Comparison of ENCODE assay signal across 16 mouse cellular contexts in genomic region chr10:23895376-23895775, GRCm38 (mm10). TPM values are rescaled to one million over a fixed set of nuclear protein-coding genes. Genes with fewer than 3 reads are reported as not detected.
A peak's percentile ranks its signal among the peaks of the same experiment; 100 is the strongest.
DNase-seq lines count a peak whose midpoint lies in the region; ATAC-seq and TF ChIP-seq lines count a peak whose summit lies in the region.
"Had no signal": no experiment of that assay in that cellular context is flagged by ENCODE, and none has a peak within 500 bp of the region (broad histone marks: within the 10 kb centered on the region; RNA-seq: fewer than 3 reads in every experiment).

No protein-coding gene starts in this region.

- H3K27ac ChIP-seq in heart, embryonic 13.5 days (replicated peaks) = no peak overlapping the region
- H3K27ac ChIP-seq in kidney, embryonic 15.5 days = no peak overlapping the region
- H3K27ac ChIP-seq in intestine, postnatal 0 days (ENCODE audit: low read depth, low read length) = no peak overlapping the region
- H3K27ac ChIP-seq in limb, embryonic 12.5 days = no peak overlapping the region
- H3K27ac ChIP-seq: hindbrain, embryonic 14.5 days; limb, embryonic 13.5 days; neural tube, embryonic 15.5 days had no signal

- 67% methylated on average over 7 of the region's 7 CpGs for WGBS in heart, embryonic 13.5 days
- 76% methylated on average over 7 of the region's 7 CpGs for WGBS in kidney, embryonic 15.5 days
- 70% methylated on average over 7 of the region's 7 CpGs for WGBS in intestine, postnatal 0 days
- WGBS in limb, embryonic 12.5 days = 75% methylated on average over 7 of the region's 7 CpGs

- no peak for TF ChIP-seq CTCF in intestine, postnatal 0 days (IDR thresholded peaks at IDR 0.05; ENCODE audit: low read depth)

- intact Hi-C loops in heart, postnatal 36 days (cut with DNase I) = no loop called here

- H3K4me1 ChIP-seq in heart, embryonic 13.5 days = peaks cover 10% of the 10 kb centered on the region
- peaks cover 12% of the 10 kb centered on the region; the same call in 1 of the 2 replicates for H3K4me1 ChIP-seq in kidney, embryonic 15.5 days
- H3K4me1 ChIP-seq in intestine, postnatal 0 days (replicated peaks; ENCODE audit: control insufficient read depth, insufficient read depth, low read length) = no peaks in the 10 kb centered on the region
- H3K4me1 ChIP-seq in limb, embryonic 12.5 days (replicated peaks) = peaks cover 11% of the 10 kb centered on the region; the same call in 1 of the 2 replicates
- H3K4me1 ChIP-seq: megakaryocyte, embryonic 14.5 days; neural tube, embryonic 15.5 days had no signal

- ATAC-seq in heart, embryonic 13.5 days (ENCODE audit: extremely low read depth, insufficient number of reproducible peaks, low FRiP score, low TSS enrichment) = no peak
- no peak for ATAC-seq in kidney, embryonic 15.5 days (replicated peaks; ENCODE audit: low FRiP score)
- no peak for ATAC-seq in intestine, postnatal 0 days
- no peak for ATAC-seq in limb, embryonic 12.5 days (ENCODE audit: insufficient number of reproducible peaks, insufficient read depth, low FRiP score, low TSS enrichment, low read depth)
- no peak for ATAC-seq in activated CD4-positive, CD25-positive, alpha-beta regulatory T cell, adult 4 months

- H3K4me2 ChIP-seq in heart, embryonic 13.5 days = peak overlapping the region; percentile 73
- H3K4me2 ChIP-seq in kidney, embryonic 15.5 days = no peak overlapping the region
- H3K4me2 ChIP-seq in intestine, postnatal 0 days (replicated peaks; ENCODE audit: low read depth) = peak overlapping the region; percentile 72; the same call in 1 of the 2 replicates
- H3K4me2 ChIP-seq in limb, embryonic 12.5 days = 0 out of 2 replicates have a peak overlapping the region, but pooled peaks have one; percentile 65

- H3K9ac ChIP-seq in heart, embryonic 13.5 days = no peak overlapping the region
- H3K9ac ChIP-seq in kidney, embryonic 15.5 days = no peak overlapping the region
- H3K9ac ChIP-seq in intestine, postnatal 0 days (ENCODE audit: low read depth, low read length) = no peak overlapping the region
- no peak overlapping the region for H3K9ac ChIP-seq in limb, embryonic 12.5 days (replicated peaks)
- H3K9ac ChIP-seq: hindbrain, embryonic 14.5 days; neural tube, embryonic 15.5 days had no signal

- H3K36me3 ChIP-seq in heart, embryonic 13.5 days = no peaks in the 10 kb centered on the region
- no peaks in the 10 kb centered on the region for H3K36me3 ChIP-seq in kidney, embryonic 15.5 days
- H3K36me3 ChIP-seq in intestine, postnatal 0 days (ENCODE audit: control insufficient read depth, insufficient read depth) = no peaks in the 10 kb centered on the region
- no peaks in the 10 kb centered on the region for H3K36me3 ChIP-seq in limb, embryonic 12.5 days
- H3K36me3 ChIP-seq: G1E; limb, embryonic 13.5 days; neural tube, embryonic 15.5 days had no signal

- H3K4me3 ChIP-seq in heart, embryonic 13.5 days = no peak overlapping the region
- H3K4me3 ChIP-seq in kidney, embryonic 15.5 days (replicated peaks) = no peak overlapping the region
- H3K4me3 ChIP-seq in intestine, postnatal 0 days (ENCODE audit: low read depth, low read length) = no peak overlapping the region
- H3K4me3 ChIP-seq in limb, embryonic 12.5 days (replicated peaks) = no peak overlapping the region

- H3K27me3 ChIP-seq in heart, embryonic 13.5 days (replicated peaks) = no peaks in the 10 kb centered on the region
- H3K27me3 ChIP-seq in kidney, embryonic 15.5 days = no peaks in the 10 kb centered on the region
- H3K27me3 ChIP-seq in intestine, postnatal 0 days (replicated peaks; ENCODE audit: control insufficient read depth, insufficient read depth, low read length) = no peaks in the 10 kb centered on the region
- H3K27me3 ChIP-seq in limb, embryonic 12.5 days = no peaks in the 10 kb centered on the region
- H3K27me3 ChIP-seq: limb, embryonic 13.5 days; megakaryocyte, embryonic 14.5 days; neural tube, embryonic 15.5 days had no signal

- no peak for DNase-seq in heart, postnatal 36 days
- peak; percentile 61 for DNase-seq in kidney, adult 9 months
- DNase-seq: gastrocnemius, postnatal 10 days; right cerebral cortex, postnatal 4 days; thymus, adult 2 months had no signal

- H3K9me3 ChIP-seq in heart, embryonic 13.5 days = no peaks in the 10 kb centered on the region
- no peaks in the 10 kb centered on the region for H3K9me3 ChIP-seq in kidney, embryonic 15.5 days (replicated peaks)
- H3K9me3 ChIP-seq in intestine, postnatal 0 days (ENCODE audit: control insufficient read depth) = no peaks in the 10 kb centered on the region
- no peaks in the 10 kb centered on the region for H3K9me3 ChIP-seq in limb, embryonic 12.5 days
- H3K9me3 ChIP-seq: limb, embryonic 13.5 days; neural tube, embryonic 15.5 days had no signal

RNA-seq across cellular contexts. Expression of gene Vnn1, which starts 0.9 kb away (rescaled TPM):
- 4.8 and 5.2 TPM in 2 replicates for polyA plus RNA-seq in heart, embryonic 13.5 days (2015; fragmentation: Nextera tagmentation; extraction: Ambion mirVana)
- total RNA-seq in heart, postnatal 36 days (2021) = under 1 TPM; 0.51 to 0.83 TPM
- polyA plus RNA-seq in kidney, embryonic 15.5 days (2015; fragmentation: Nextera tagmentation; extraction: Ambion mirVana) = 2.0 TPM in 2 replicates
- 7.4 and 8.2 TPM in 2 replicates for polyA plus RNA-seq in intestine, postnatal 0 days (2015; fragmentation: Nextera tagmentation; extraction: Ambion mirVana)
- 0.61 and 1.0 TPM in 2 replicates for polyA plus RNA-seq in limb, embryonic 12.5 days (2016; fragmentation: Nextera tagmentation; extraction: Ambion mirVana)
- not detected for polyA plus RNA-seq in activated CD4-positive, CD25-positive, alpha-beta regulatory T cell, adult 4 months (2017; shearing (Covaris generic))
- total RNA-seq: G1E had no signal
- polyA plus RNA-seq: G1E; hindbrain, embryonic 14.5 days had no signal

RNA-seq across cellular contexts. Expression of gene Taar1, which starts 24.8 kb away (rescaled TPM):
- not detected in 2 replicates for polyA plus RNA-seq in heart, embryonic 13.5 days (2015; fragmentation: Nextera tagmentation; extraction: Ambion mirVana)
- not detected for total RNA-seq in heart, postnatal 36 days (2021)
- polyA plus RNA-seq in kidney, embryonic 15.5 days (2015; fragmentation: Nextera tagmentation; extraction: Ambion mirVana) = not detected in 2 replicates
- polyA plus RNA-seq in intestine, postnatal 0 days (2015; fragmentation: Nextera tagmentation; extraction: Ambion mirVana) = not detected in 2 replicates
- polyA plus RNA-seq in limb, embryonic 12.5 days (2016; fragmentation: Nextera tagmentation; extraction: Ambion mirVana) = not detected in 2 replicates
- polyA plus RNA-seq in activated CD4-positive, CD25-positive, alpha-beta regulatory T cell, adult 4 months (2017; shearing (Covaris generic)) = not detected
- total RNA-seq: G1E; gastrocnemius, postnatal 10 days; layer of hippocampus, adult 18-20 months had no signal
- polyA plus RNA-seq: G1E; hindbrain, embryonic 14.5 days; limb, embryonic 13.5 days; neural tube, embryonic 15.5 days; thymus, adult 2 months had no signal

RNA-seq across cellular contexts. Expression of gene Taar2, which starts 43.0 kb away (rescaled TPM):
- polyA plus RNA-seq in heart, embryonic 13.5 days (2015; fragmentation: Nextera tagmentation; extraction: Ambion mirVana) = not detected in 2 replicates
- not detected for total RNA-seq in heart, postnatal 36 days (2021)
- polyA plus RNA-seq in kidney, embryonic 15.5 days (2015; fragmentation: Nextera tagmentation; extraction: Ambion mirVana) = 0.22 TPM in 1 of 2 replicates, not detected in the other
- not detected in 2 replicates for polyA plus RNA-seq in intestine, postnatal 0 days (2015; fragmentation: Nextera tagmentation; extraction: Ambion mirVana)
- polyA plus RNA-seq in limb, embryonic 12.5 days (2016; fragmentation: Nextera tagmentation; extraction: Ambion mirVana) = not detected in 2 replicates
- polyA plus RNA-seq in activated CD4-positive, CD25-positive, alpha-beta regulatory T cell, adult 4 months (2017; shearing (Covaris generic)) = not detected
- total RNA-seq: G1E; gastrocnemius, postnatal 10 days; layer of hippocampus, adult 18-20 months had no signal
- polyA plus RNA-seq: G1E; hindbrain, embryonic 14.5 days; limb, embryonic 13.5 days; neural tube, embryonic 15.5 days; thymus, adult 2 months had no signal

RNA-seq across cellular contexts. Expression of gene Vnn3, which starts 44.1 kb away (rescaled TPM):
- 0.08 TPM in 1 of 2 replicates, not detected in the other for polyA plus RNA-seq in heart, embryonic 13.5 days (2015; fragmentation: Nextera tagmentation; extraction: Ambion mirVana)
- under 1 TPM in 1 of 2 experiments, not detected in 1; 0.28 TPM for total RNA-seq in heart, postnatal 36 days (2021)
- 0.27 TPM in 1 of 2 replicates, not detected in the other for polyA plus RNA-seq in kidney, embryonic 15.5 days (2015; fragmentation: Nextera tagmentation; extraction: Ambion mirVana)
- 0.10 TPM in 1 of 2 replicates, not detected in the other for polyA plus RNA-seq in intestine, postnatal 0 days (2015; fragmentation: Nextera tagmentation; extraction: Ambion mirVana)
- not detected in 2 replicates for polyA plus RNA-seq in limb, embryonic 12.5 days (2016; fragmentation: Nextera tagmentation; extraction: Ambion mirVana)
- polyA plus RNA-seq in activated CD4-positive, CD25-positive, alpha-beta regulatory T cell, adult 4 months (2017; shearing (Covaris generic)) = not detected
- total RNA-seq: G1E had no signal
- polyA plus RNA-seq: G1E; hindbrain, embryonic 14.5 days; limb, embryonic 13.5 days; neural tube, embryonic 15.5 days had no signal

RNA-seq across cellular contexts. Expression of gene Taar3, which starts 54.0 kb away (rescaled TPM):
- polyA plus RNA-seq in heart, embryonic 13.5 days (2015; fragmentation: Nextera tagmentation; extraction: Ambion mirVana) = not detected in 2 replicates
- total RNA-seq in heart, postnatal 36 days (2021) = not detected
- polyA plus RNA-seq in kidney, embryonic 15.5 days (2015; fragmentation: Nextera tagmentation; extraction: Ambion mirVana) = not detected in 2 replicates
- not detected in 2 replicates for polyA plus RNA-seq in intestine, postnatal 0 days (2015; fragmentation: Nextera tagmentation; extraction: Ambion mirVana)
- not detected in 2 replicates for polyA plus RNA-seq in limb, embryonic 12.5 days (2016; fragmentation: Nextera tagmentation; extraction: Ambion mirVana)
- polyA plus RNA-seq in activated CD4-positive, CD25-positive, alpha-beta regulatory T cell, adult 4 months (2017; shearing (Covaris generic)) = not detected
- total RNA-seq: gastrocnemius, postnatal 10 days; layer of hippocampus, adult 18-20 months had no signal
- polyA plus RNA-seq: G1E; hindbrain, embryonic 14.5 days; limb, embryonic 13.5 days; neural tube, embryonic 15.5 days; thymus, adult 2 months had no signal
